Mouse (Mus musculus): ENCODE data around the gene Kifc1.

DNA sequence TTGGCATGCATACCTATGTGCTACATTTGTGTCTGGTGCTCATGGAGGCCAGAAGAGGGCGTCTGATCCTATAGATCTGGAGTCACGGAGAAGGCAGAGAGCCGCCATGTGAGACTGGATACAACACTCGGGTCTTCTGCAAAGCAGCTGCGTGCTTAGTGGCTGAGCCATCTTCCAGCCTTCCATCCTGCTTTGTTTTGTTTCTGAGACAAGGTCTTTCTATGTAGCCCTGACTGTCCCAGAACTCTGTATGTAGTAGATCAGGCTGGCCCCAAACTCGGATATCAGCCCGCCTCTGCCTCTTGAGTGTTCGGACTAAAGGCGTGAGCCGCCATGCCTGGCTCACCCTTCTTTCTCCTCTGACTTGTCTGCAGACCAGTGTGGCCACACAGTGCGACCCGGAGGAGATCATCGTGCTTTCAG lies 24.5 kb upstream of the Kifc1 start:
- TF ChIP-seq CTCF (IDR thresholded peaks at IDR 0.05; ENCODE audit: low read depth, low read length) (no peak), POLR2A (IDR thresholded peaks at IDR 0.05; ENCODE audit: extremely low read depth, insufficient read depth, low read length) (no peak)
